In the genomic region with DNA sequence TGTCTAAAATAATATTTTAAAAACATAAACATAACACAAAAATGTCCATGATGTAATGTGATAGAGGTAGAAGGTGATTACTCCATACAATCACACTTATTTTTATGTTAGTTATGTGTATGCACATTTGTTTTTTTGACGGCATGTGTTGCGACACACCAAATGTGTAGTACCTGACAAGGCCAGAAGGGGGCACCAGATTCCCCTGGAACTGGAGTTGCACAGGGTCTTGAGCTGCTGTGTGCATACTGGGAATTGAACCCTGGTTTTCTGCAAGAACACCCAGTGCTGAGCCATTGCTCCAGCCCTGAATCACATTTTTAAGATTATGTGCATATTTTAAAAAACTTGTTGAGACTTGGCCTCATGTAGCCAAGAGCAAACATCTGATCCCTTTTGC, we compare ENCODE assay signal across 8 mouse cellular contexts.
DNase-seq lines count a peak whose midpoint lies in the region; ATAC-seq and TF ChIP-seq lines count a peak whose summit lies in the region.

No protein-coding gene starts in this region.

- TF ChIP-seq CTCF in brain, embryonic 14.5 days (IDR thresholded peaks at IDR 0.05; ENCODE audit: borderline replicate concordance, extremely low read depth, insufficient read depth, insufficient read length) = peak; percentile 82; the same call in 1 of the 2 replicates

- no peaks in the 10 kb centered on the region for H3K36me3 ChIP-seq in heart, embryonic 10.5 days
- no peaks in the 10 kb centered on the region for H3K36me3 ChIP-seq in forebrain, embryonic 10.5 days (replicated peaks)
- no peaks in the 10 kb centered on the region for H3K36me3 ChIP-seq in midbrain, embryonic 14.5 days (ENCODE audit: control insufficient read depth, insufficient read depth, low read length)

- no peak overlapping the region for H3K4me2 ChIP-seq in midbrain, embryonic 14.5 days (ENCODE audit: low read length)

- H3K27ac ChIP-seq in heart, embryonic 10.5 days = no peak overlapping the region
- H3K27ac ChIP-seq in forebrain, embryonic 10.5 days = no peak overlapping the region
- H3K27ac ChIP-seq in midbrain, embryonic 14.5 days (replicated peaks; ENCODE audit: low read depth, low read length) = no peak overlapping the region

- DNase-seq in heart, adult 9 months (ENCODE audit: low spot score in 2 of 2) = peak; percentile 7 to 47
- no peak for DNase-seq in heart, embryonic 10.5 days (ENCODE audit: low spot score)
- DNase-seq in brain, embryonic 14.5 days (ENCODE audit: low read depth) = peak; percentile 63
- peak; percentile 65 for DNase-seq in forebrain, embryonic 10.5 days (ENCODE audit: extremely low spot score, low spot score)
- DNase-seq in kidney, postnatal 36 days = peak; percentile 54 to 88
- peak; percentile 77 for DNase-seq in midbrain, embryonic 14.5 days
- DNase-seq in testis, postnatal 10 days (ENCODE audit: low spot score) = peak; percentile 86

- no peaks in the 10 kb centered on the region for H3K27me3 ChIP-seq in heart, embryonic 10.5 days (ENCODE audit: insufficient read depth, poor library complexity, severe bottlenecking)
- no peaks in the 10 kb centered on the region for H3K27me3 ChIP-seq in forebrain, embryonic 10.5 days (ENCODE audit: poor library complexity, severe bottlenecking)
- no peaks in the 10 kb centered on the region for H3K27me3 ChIP-seq in midbrain, embryonic 14.5 days (ENCODE audit: control insufficient read depth, insufficient read depth, low read length)

- peak; percentile 30 for ATAC-seq in CD4-positive, CD25-positive, alpha-beta regulatory T cell, adult 4 months
- no peak for ATAC-seq in midbrain, embryonic 14.5 days (ENCODE audit: low FRiP score, low TSS enrichment)

- no peak for TF ChIP-seq POLR2A in brain, embryonic 14.5 days (IDR thresholded peaks at IDR 0.05; ENCODE audit: borderline replicate concordance, extremely low read depth, insufficient read depth, insufficient read length, poor library complexity, severe bottlenecking)

- H3K4me1 ChIP-seq in heart, embryonic 10.5 days = peaks cover 26% of the 10 kb centered on the region
- H3K4me1 ChIP-seq in forebrain, embryonic 10.5 days = peaks cover 15% of the 10 kb centered on the region
- peaks cover 5% of the 10 kb centered on the region; the same call in 1 of the 2 replicates for H3K4me1 ChIP-seq in midbrain, embryonic 14.5 days (ENCODE audit: control insufficient read depth, insufficient read depth, low read length)

- no peaks in the 10 kb centered on the region for H3K9me3 ChIP-seq in heart, embryonic 10.5 days
- H3K9me3 ChIP-seq in forebrain, embryonic 10.5 days = no peaks in the 10 kb centered on the region
- no peaks in the 10 kb centered on the region for H3K9me3 ChIP-seq in midbrain, embryonic 14.5 days (ENCODE audit: control insufficient read depth, low read length)

- no peak overlapping the region for H3K4me3 ChIP-seq in heart, embryonic 10.5 days
- no peak overlapping the region for H3K4me3 ChIP-seq in forebrain, embryonic 10.5 days
- no peak overlapping the region for H3K4me3 ChIP-seq in midbrain, embryonic 14.5 days (replicated peaks; ENCODE audit: low read depth, low read length)

- WGBS in heart, embryonic 10.5 days = 34% methylated on average over 2 of the region's 2 CpGs
- 19% methylated on average over 2 of the region's 2 CpGs for WGBS in forebrain, embryonic 10.5 days
- WGBS in midbrain, embryonic 14.5 days = 22% methylated on average over 2 of the region's 2 CpGs

- no peak overlapping the region for H3K9ac ChIP-seq in midbrain, embryonic 14.5 days (replicated peaks; ENCODE audit: low read length)
